Mouse (Mus musculus) adipocyte (in vitro differentiated cells): ENCODE measurements around the gene Opa1.
A peak's percentile ranks its signal among the peaks of the same experiment; 100 is the strongest.

Source experiments
- DNase-seq: peaks from one replicate; pipeline ENCODE4 v3.0.0-alpha.2; 2016; ENCODE audit warnings: low spot score

Opa1 gene

GRCm38 (mm10) chr16:29656187-29656825 is 77.2 kb downstream of the Opa1 start:
- no peak for DNase-seq

GRCm38 (mm10) chr16:29656901-29657300 is 77.8 kb downstream of the Opa1 start:
- DNase-seq = no peak

GRCm38 (mm10) chr16:29657650-29658548 is 78.8 kb downstream of the Opa1 start:
- DNase-seq = no peak

GRCm38 (mm10) chr16:29659101-29659810 is 80.1 kb downstream of the Opa1 start:
- DNase-seq = no peak

GRCm38 (mm10) chr16:29663042-29663758 is 84.1 kb downstream of the Opa1 start:
- DNase-seq = no peak

GRCm38 (mm10) chr16:29664392-29664791 is 85.3 kb downstream of the Opa1 start:
- no peak for DNase-seq

- DNase-seq = no peak
Measured at GRCm38 (mm10) chr16:29666991-29667701, 88.0 kb downstream of the Opa1 start.

- no peak for DNase-seq
Measured at GRCm38 (mm10) chr16:29667702-29668061, 88.5 kb downstream of the Opa1 start.

GRCm38 (mm10) chr16:29668451-29668850 is 89.3 kb downstream of the Opa1 start:
- no peak for DNase-seq

- no peak for DNase-seq
Measured at GRCm38 (mm10) chr16:29670806-29671205, 91.7 kb downstream of the Opa1 start.

- no peak for DNase-seq
Measured at GRCm38 (mm10) chr16:29673230-29673629, 94.1 kb downstream of the Opa1 start.

GRCm38 (mm10) chr16:29679607-29680006 is 100.5 kb downstream of the Opa1 start:
- no peak for DNase-seq

- DNase-seq = no peak
Measured at GRCm38 (mm10) chr16:29680548-29681175, 101.5 kb downstream of the Opa1 start.

GRCm38 (mm10) chr16:29682555-29683431 is 103.7 kb downstream of the Opa1 start:
- no peak for DNase-seq

GRCm38 (mm10) chr16:29683563-29683962 is 104.4 kb downstream of the Opa1 start:
- no peak for DNase-seq

- DNase-seq = peak; percentile 17
Measured at GRCm38 (mm10) chr16:29684111-29684510, 105.0 kb downstream of the Opa1 start.

GRCm38 (mm10) chr16:29684641-29685040 is 105.5 kb downstream of the Opa1 start:
- DNase-seq = no peak

- no peak for DNase-seq
Measured at GRCm38 (mm10) chr16:29686141-29686540, 107.0 kb downstream of the Opa1 start.

GRCm38 (mm10) chr16:29687987-29688885 is 109.1 kb downstream of the Opa1 start:
- DNase-seq = no peak
